Mouse (Mus musculus) limb, embryonic 12.5 days (tissue): ENCODE measurements around the gene Dach1. TPM values are rescaled to one million over a fixed set of nuclear protein-coding genes. Genes with fewer than 3 reads are reported as not detected.

Source experiments
- ATAC-seq: fragments of 200-750 bp; cut with Nextera tagmentation; 2 replicates; pipeline ENCODE4 v1.8.0; 2017; ENCODE audit warnings: low read depth, moderate TSS enrichment; ENCODE audit not compliant: insufficient number of reproducible peaks, insufficient read depth, low FRiP score, low TSS enrichment
- H3K27ac ChIP-seq: fragments of 300-500 bp; sonication (generic); 2 replicates; pipeline ENCODE4 v1.5.1; 2016; ENCODE audit warnings: mild to moderate bottlenecking, moderate library complexity
- H3K27me3 ChIP-seq: fragments of 300-500 bp; sonication (generic); 2 replicates; pipeline ENCODE4 v1.6.1; 2016; ENCODE audit warnings: mild to moderate bottlenecking, moderate library complexity
- H3K36me3 ChIP-seq: fragments of 300-500 bp; sonication (generic); 2 replicates; pipeline ENCODE4 v1.6.1; 2016; ENCODE audit warnings: mild to moderate bottlenecking, moderate library complexity
- H3K4me1 ChIP-seq: fragments of 300-500 bp; sonication (generic); replicated peaks from 2 replicates; pipeline ENCODE4 v1.6.1; 2016
- H3K4me2 ChIP-seq: fragments of 300-500 bp; sonication (generic); 2 replicates; pipeline ENCODE4 v1.6.1; 2016; ENCODE audit warnings: mild to moderate bottlenecking, moderate library complexity
- H3K4me3 ChIP-seq: fragments of 300-500 bp; sonication (generic); replicated peaks from 2 replicates; pipeline ENCODE4 v1.5.1; 2016; ENCODE audit warnings: mild to moderate bottlenecking
- H3K9ac ChIP-seq: fragments of 300-500 bp; sonication (generic); replicated peaks from 2 replicates; pipeline ENCODE4 v1.6.1; 2016; ENCODE audit warnings: mild to moderate bottlenecking, moderate library complexity
- H3K9me3 ChIP-seq: fragments of 300-500 bp; sonication (generic); 2 replicates; pipeline ENCODE4 v1.6.1; 2016; ENCODE audit warnings: mild to moderate bottlenecking, moderate library complexity
- WGBS: fragments of 180-500 bp; shearing (Covaris S2); methylation state at CpG from one replicate; pipeline ENCODE4 v1.1.7; 2016; 5-methylcytosine and 5-hydroxymethylcytosine counted together
- polyA plus RNA-seq: library from polyadenylated mRNA; unstranded; fragments of >200 nt; fragmentation: Nextera tagmentation; extraction: Ambion mirVana; gene quantifications from 2 replicates; pipeline ENCODE4 v1.2.1, GENCODE M21; 2016

The Dach1 gene
- polyA plus RNA-seq, 1 experiment from 2014 or later, result 23.9 TPM

DNA sequence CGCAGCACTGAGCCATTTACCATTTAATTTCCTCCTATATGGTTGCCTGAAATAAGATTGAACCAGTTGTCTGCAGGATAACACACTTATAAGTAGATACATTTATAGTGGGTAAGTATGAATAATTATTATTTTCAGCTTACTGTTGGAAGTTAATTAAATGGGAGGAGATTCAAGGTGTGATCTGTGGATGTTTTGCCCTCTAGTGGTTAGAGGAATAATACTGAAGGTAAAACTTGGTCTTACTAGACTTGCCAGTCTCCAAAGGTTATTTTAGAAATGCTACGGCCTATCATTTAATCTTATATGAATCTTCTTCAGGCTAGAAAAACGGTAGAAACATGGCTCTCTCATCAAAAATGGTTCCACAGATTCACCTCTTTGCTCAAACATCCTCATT, 339.7 kb downstream of the Dach1 start:
- no peak overlapping the region for H3K4me3 ChIP-seq
- H3K27me3 ChIP-seq, result no peaks in the 10 kb centered on the region
- H3K4me1 ChIP-seq, result no peaks in the 10 kb centered on the region
- H3K27ac ChIP-seq, result no peak overlapping the region
- no peak overlapping the region for H3K9ac ChIP-seq
- no peak overlapping the region for H3K4me2 ChIP-seq
- H3K9me3 ChIP-seq, result no peaks in the 10 kb centered on the region
- H3K36me3 ChIP-seq, result no peaks in the 10 kb centered on the region
- 75% methylated on average over 3 of the region's 3 CpGs for WGBS
- no peak for ATAC-seq

DNA sequence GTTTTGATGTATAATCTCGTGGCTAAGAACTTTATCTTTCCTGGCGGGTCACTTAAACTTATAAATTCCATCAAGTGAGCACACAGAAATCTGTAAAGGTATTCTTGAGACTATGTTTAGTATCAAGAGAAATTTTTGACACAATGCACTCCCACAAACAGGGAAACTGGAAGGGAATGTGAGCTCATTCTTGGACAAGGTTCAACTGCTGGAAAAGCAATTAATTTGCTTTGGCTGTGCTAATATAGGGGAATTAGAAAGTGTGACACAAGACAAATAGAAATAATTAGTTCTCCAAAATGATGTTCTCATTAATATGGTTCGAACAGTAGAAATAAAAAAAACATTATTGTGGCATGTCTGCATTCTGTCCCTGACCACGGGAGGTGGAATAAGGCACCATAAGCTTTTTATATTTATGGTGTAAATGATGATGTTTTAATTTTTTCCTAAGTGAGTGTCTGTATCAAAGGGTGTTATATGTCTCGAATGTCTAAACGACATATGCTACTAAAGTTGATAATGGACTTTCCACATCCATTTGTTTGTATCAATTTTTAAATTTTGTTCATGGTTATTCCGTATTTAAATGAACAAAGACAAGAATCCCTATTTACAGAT, 354.9 kb downstream of the Dach1 start:
- H3K9ac ChIP-seq, result no peak overlapping the region
- H3K4me2 ChIP-seq, result no peak overlapping the region
- 82% methylated on average over 7 of the region's 7 CpGs for WGBS
- H3K4me3 ChIP-seq, result no peak overlapping the region
- no peaks in the 10 kb centered on the region for H3K27me3 ChIP-seq
- H3K4me1 ChIP-seq, result 0 out of 2 replicates have a peak, but pooled peaks cover 3% of the 10 kb centered on the region
- no peak overlapping the region for H3K27ac ChIP-seq
- no peak for ATAC-seq
- no peaks in the 10 kb centered on the region for H3K36me3 ChIP-seq
- no peaks in the 10 kb centered on the region for H3K9me3 ChIP-seq

DNA sequence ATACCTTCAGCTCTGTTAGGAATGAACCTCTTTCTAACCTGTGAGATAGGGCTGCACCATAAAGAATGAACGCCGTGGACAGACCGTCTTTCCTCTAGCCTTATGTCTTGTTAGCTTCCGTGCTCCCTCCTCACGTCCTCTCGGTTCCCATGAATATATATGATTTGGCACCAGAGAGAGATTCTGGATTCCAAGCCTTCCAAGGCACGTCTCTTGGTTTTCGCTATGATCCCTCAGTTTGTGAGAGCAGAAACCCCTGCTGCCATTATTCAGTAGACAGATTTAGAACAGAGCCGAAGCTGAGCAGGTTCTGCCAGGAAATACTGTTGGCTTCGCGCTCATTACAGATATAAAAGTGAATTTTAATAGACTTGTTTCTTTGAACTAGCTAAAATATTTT, 356.0 kb downstream of the Dach1 start:
- Histone ChIP-seq H3K9ac (no peak overlapping the region), H3K4me2 (no peak overlapping the region), H3K4me3 (no peak overlapping the region), H3K4me1 (0 out of 2 replicates have a peak, but pooled peaks cover 3% of the 10 kb centered on the region), H3K36me3 (no peaks in the 10 kb centered on the region), H3K27ac (no peak overlapping the region), H3K9me3 (no peaks in the 10 kb centered on the region), H3K27me3 (no peaks in the 10 kb centered on the region)
- 82% methylated on average over 11 of the region's 11 CpGs for WGBS
- ATAC-seq, result no peak

DNA sequence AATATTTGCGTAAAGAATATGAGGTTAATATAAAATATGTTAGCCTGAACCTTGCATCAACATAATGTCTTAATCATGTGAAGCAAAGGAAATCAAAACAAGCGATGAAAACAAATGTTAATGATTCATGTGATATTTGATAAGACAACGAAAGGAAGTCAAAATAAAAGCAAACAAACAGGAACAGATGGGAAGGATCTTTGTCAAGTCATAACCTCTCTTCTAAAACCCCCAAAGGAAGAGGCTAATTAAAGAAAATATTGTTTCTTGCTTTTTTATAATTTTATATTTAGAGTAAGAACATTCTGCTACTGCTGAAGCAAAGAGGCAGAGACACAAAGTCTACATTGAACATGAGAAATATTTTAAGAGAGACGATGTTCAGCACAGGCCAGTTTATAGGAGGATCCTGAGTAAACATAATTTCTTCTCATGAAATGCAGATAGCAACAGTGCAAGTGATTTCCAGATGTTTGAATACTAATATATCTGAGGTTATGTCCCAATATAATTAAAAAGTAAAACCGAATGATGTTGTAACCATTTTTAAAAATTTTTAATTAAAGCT, 374.1 kb downstream of the Dach1 start:
- no peaks in the 10 kb centered on the region for H3K9me3 ChIP-seq
- H3K9ac ChIP-seq, result no peak overlapping the region
- no peak overlapping the region for H3K27ac ChIP-seq
- H3K36me3 ChIP-seq, result no peaks in the 10 kb centered on the region
- no peaks in the 10 kb centered on the region for H3K4me1 ChIP-seq
- ATAC-seq, result no peak
- WGBS, result 92% methylated on average over 5 of the region's 5 CpGs
- H3K4me3 ChIP-seq, result no peak overlapping the region
- no peaks in the 10 kb centered on the region for H3K27me3 ChIP-seq
- no peak overlapping the region for H3K4me2 ChIP-seq

DNA sequence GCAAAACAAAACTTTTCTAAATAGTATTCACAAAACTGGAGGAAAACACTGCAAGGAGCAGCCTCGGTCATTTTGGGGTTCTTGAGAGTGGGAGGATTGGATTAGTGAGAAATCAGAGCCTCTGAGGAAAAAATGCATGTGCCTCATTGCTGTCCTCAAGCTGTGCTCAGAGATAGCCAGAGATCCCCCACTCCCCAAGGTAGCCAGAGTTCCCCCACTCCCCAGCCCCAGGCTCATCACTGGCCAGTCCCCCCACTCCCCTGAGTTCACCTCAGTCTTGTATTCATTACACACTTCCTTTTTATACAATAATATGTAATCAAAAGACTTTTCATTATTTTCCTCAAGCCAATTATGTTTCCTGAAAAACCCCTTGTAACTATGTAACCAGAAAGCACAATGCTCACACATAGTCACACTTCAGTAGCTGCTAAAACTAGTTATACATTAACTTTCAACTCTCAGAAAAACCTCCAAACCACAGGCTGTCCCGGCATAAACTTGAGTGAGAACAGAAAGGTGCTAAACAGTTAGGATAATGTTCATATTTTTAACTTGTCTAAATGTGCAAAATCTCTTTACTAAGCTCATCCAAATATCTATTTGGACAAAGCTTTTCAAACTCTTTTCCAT, 395.3 kb downstream of the Dach1 start:
- no peaks in the 10 kb centered on the region for H3K27me3 ChIP-seq
- no peak overlapping the region for H3K27ac ChIP-seq
- 85% methylated on average over 2 of the region's 2 CpGs for whole genome bisulfite sequencing
- no peak overlapping the region for H3K4me2 ChIP-seq
- no peak for ATAC-seq
- no peak overlapping the region for H3K4me3 ChIP-seq
- H3K4me1 ChIP-seq, result no peaks in the 10 kb centered on the region
- no peaks in the 10 kb centered on the region for H3K36me3 ChIP-seq
- H3K9me3 ChIP-seq, result peaks cover 13% of the 10 kb centered on the region; the same call in 1 of the 2 replicates
- no peak overlapping the region for H3K9ac ChIP-seq

DNA sequence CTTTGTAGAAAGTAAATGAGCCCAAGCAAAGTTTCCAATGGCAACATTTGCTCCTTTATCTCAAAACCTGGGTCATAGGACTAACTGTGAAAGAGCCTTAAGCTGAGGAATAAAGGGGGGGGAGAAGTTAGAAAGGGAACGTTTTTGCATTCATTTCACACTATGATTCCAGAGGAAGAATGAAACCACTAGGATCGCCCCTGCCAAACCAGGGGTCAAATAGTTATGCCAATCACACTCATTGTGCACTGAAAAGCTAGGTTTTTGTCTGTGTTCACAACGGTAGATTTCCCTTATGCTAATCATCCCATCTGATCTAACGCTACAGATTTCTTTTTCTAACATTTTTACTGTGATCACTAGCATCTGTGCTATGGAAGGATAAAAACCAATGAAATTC, 415.2 kb downstream of the Dach1 start:
- no peaks in the 10 kb centered on the region for H3K9me3 ChIP-seq
- no peak overlapping the region for H3K4me3 ChIP-seq
- no peaks in the 10 kb centered on the region for H3K36me3 ChIP-seq
- no peak overlapping the region for H3K9ac ChIP-seq
- H3K4me1 ChIP-seq, result no peaks in the 10 kb centered on the region
- no peak for ATAC-seq
- no peak overlapping the region for H3K27ac ChIP-seq
- no peak overlapping the region for H3K4me2 ChIP-seq
- H3K27me3 ChIP-seq, result no peaks in the 10 kb centered on the region
- WGBS, result 86% methylated on average over 4 of the region's 4 CpGs

DNA sequence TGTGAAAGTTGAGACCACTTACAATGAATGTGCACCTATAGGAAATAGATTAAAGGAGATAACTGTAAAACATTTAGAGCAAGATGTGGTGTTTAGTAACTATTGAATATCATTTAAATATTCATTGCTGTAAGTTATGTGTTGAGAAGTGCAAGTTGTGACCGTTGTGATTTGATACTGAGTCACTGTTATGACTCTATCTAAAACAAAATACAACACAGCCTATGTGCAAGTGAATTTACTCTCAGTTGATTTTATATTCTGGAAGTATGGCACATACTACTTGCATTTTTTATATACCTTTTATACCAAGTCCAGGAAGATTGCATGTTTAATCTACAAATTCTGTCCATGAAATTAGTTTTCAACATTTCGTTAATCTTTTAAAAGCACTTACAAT, 415.6 kb downstream of the Dach1 start:
- H3K36me3 ChIP-seq, result no peaks in the 10 kb centered on the region
- WGBS, result 95% methylated on average over 2 of the region's 2 CpGs
- no peak for ATAC-seq

DNA sequence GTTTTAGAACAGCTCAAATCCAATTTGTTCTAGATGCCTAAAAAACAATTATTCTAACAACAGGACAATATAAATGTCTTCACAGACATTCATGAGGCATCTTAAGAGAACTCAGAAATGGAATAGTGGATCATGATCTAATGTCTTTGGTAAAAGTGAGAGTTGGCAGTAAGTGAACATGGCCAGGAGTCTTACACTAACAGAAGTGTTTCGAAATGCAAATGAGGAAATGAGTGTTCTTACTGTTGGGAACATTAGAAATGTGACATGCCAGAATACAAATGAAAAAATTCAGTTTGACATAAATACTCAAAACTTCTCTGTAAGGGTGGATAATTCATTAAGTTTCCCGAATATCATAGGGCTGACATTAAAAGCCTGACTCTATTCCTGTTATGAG, 426.3 kb downstream of the Dach1 start:
- H3K9me3 ChIP-seq, result no peaks in the 10 kb centered on the region
- H3K27ac ChIP-seq, result no peak overlapping the region
- no peak overlapping the region for H3K4me3 ChIP-seq
- no peaks in the 10 kb centered on the region for H3K36me3 ChIP-seq
- no peaks in the 10 kb centered on the region for H3K27me3 ChIP-seq
- 88% methylated on average over 2 of the region's 2 CpGs for WGBS
- no peak overlapping the region for H3K4me2 ChIP-seq
- no peak for ATAC-seq
- H3K9ac ChIP-seq, result no peak overlapping the region
- H3K4me1 ChIP-seq, result no peaks in the 10 kb centered on the region

More for the DNA sequence above, 415.6 kb downstream of the Dach1 start:
- no peaks in the 10 kb centered on the region for H3K27me3 ChIP-seq
- H3K4me1 ChIP-seq, result no peaks in the 10 kb centered on the region
- H3K9me3 ChIP-seq, result no peaks in the 10 kb centered on the region
- no peak overlapping the region for H3K4me2 ChIP-seq
- no peak overlapping the region for H3K4me3 ChIP-seq
- no peak overlapping the region for H3K27ac ChIP-seq
- no peak overlapping the region for H3K9ac ChIP-seq

DNA sequence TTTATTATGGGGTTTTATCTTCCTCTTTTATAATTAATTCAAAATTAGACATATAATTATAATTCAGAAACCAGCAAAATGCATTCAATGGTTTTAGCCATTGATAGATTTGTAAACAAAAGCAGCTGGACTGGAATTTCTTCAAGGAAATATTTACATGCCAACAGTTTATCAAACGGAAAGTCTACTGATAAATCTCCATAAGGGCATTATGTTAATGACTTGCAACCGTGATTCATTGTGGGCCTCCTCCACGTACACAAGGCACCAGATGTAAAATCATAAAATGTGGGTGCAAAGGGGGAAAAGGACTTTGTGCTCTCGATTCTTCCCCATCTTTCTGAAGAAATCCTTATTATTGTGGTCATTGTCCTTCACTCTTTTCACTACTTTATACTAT, 426.8 kb downstream of the Dach1 start:
- Histone ChIP-seq H3K4me2 (no peak overlapping the region), H3K27me3 (no peaks in the 10 kb centered on the region), H3K4me3 (no peak overlapping the region), H3K4me1 (no peaks in the 10 kb centered on the region), H3K27ac (no peak overlapping the region), H3K9me3 (no peaks in the 10 kb centered on the region), H3K36me3 (no peaks in the 10 kb centered on the region), H3K9ac (no peak overlapping the region)
- 75% methylated on average over 4 of the region's 4 CpGs for WGBS
- no peak for ATAC-seq
